Comparison of ENCODE assay signal across 8 mouse cellular contexts in genomic region chr5:147075103-147076025, GRCm38 (mm10). TPM values are rescaled to one million over a fixed set of nuclear protein-coding genes. Genes with fewer than 3 reads are reported as not detected.
DNase-seq lines count a peak whose midpoint lies in the region; ATAC-seq lines count a peak whose summit lies in the region.

No protein-coding gene starts in this region.

- peaks cover 5% of the 10 kb centered on the region; the same call in 1 of the 2 replicates for H3K4me1 ChIP-seq in hindbrain, embryonic 11.5 days (replicated peaks; ENCODE audit: control insufficient read depth, insufficient read depth, low read length)
- H3K4me1 ChIP-seq in limb, embryonic 15.5 days: peaks cover 24% of the 10 kb centered on the region
- H3K4me1 ChIP-seq in neural tube, embryonic 12.5 days: peaks cover 12% of the 10 kb centered on the region

- no peaks in the 10 kb centered on the region for H3K9me3 ChIP-seq in hindbrain, embryonic 11.5 days (ENCODE audit: control insufficient read depth, low read length)
- no peaks in the 10 kb centered on the region for H3K9me3 ChIP-seq in limb, embryonic 15.5 days
- no peaks in the 10 kb centered on the region for H3K9me3 ChIP-seq in neural tube, embryonic 12.5 days

- H3K27ac ChIP-seq in hindbrain, embryonic 11.5 days (ENCODE audit: low read depth, low read length): peak overlapping the region; percentile 58; the same call in 1 of the 2 replicates
- H3K27ac ChIP-seq in limb, embryonic 15.5 days: peak overlapping the region; percentile 94
- H3K27ac ChIP-seq in neural tube, embryonic 12.5 days: no peak overlapping the region

- H3K4me3 ChIP-seq in hindbrain, embryonic 11.5 days (ENCODE audit: low read depth, low read length): peak overlapping the region; percentile 83
- H3K4me3 ChIP-seq in limb, embryonic 15.5 days: peak overlapping the region; percentile 82
- H3K4me3 ChIP-seq in neural tube, embryonic 12.5 days: peak overlapping the region; percentile 67

- peak; percentile 44 for DNase-seq in adrenal gland, postnatal 10 days
- DNase-seq in adrenal gland, postnatal 4 days (ENCODE audit: low spot score in 2 of 2): no peak
- peak; percentile 32 for DNase-seq in c-Kit-positive CD71-positive TER-119-positive erythroid progenitor cells, embryonic 14.5 days (ENCODE audit: low spot score)
- DNase-seq in hindbrain, embryonic 11.5 days (ENCODE audit: low spot score): no peak
- DNase-seq in spleen, postnatal 10 days (ENCODE audit: low spot score in 2 of 2): no peak
- DNase-seq in retina, embryonic 14.5 days (ENCODE audit: low spot score): no peak

- H3K4me2 ChIP-seq in hindbrain, embryonic 11.5 days (replicated peaks; ENCODE audit: low read depth, low read length): peak overlapping the region; percentile 89
- peak overlapping the region; percentile 93 for H3K4me2 ChIP-seq in limb, embryonic 15.5 days
- H3K4me2 ChIP-seq in neural tube, embryonic 12.5 days (replicated peaks): peak overlapping the region; percentile 81

- peak overlapping the region; percentile 77 for H3K9ac ChIP-seq in hindbrain, embryonic 11.5 days (ENCODE audit: low read depth, low read length)
- peak overlapping the region; percentile 65 for H3K9ac ChIP-seq in limb, embryonic 15.5 days
- peak overlapping the region; percentile 68 for H3K9ac ChIP-seq in neural tube, embryonic 12.5 days

- no peaks in the 10 kb centered on the region for H3K36me3 ChIP-seq in hindbrain, embryonic 11.5 days (ENCODE audit: control insufficient read depth, insufficient read depth, low read length)
- peaks cover 3% of the 10 kb centered on the region; the same call in 1 of the 2 replicates for H3K36me3 ChIP-seq in limb, embryonic 15.5 days
- no peaks in the 10 kb centered on the region for H3K36me3 ChIP-seq in neural tube, embryonic 12.5 days

- 16% methylated on average over 21 of the region's 21 CpGs for WGBS in hindbrain, embryonic 11.5 days
- WGBS in limb, embryonic 15.5 days: 12% methylated on average over 21 of the region's 21 CpGs
- 17% methylated on average over 21 of the region's 21 CpGs for WGBS in neural tube, embryonic 12.5 days

- no peaks in the 10 kb centered on the region for H3K27me3 ChIP-seq in hindbrain, embryonic 11.5 days (ENCODE audit: control insufficient read depth, insufficient read depth, low read length)
- no peaks in the 10 kb centered on the region for H3K27me3 ChIP-seq in limb, embryonic 15.5 days
- H3K27me3 ChIP-seq in neural tube, embryonic 12.5 days (replicated peaks): no peaks in the 10 kb centered on the region

- ATAC-seq in hindbrain, embryonic 11.5 days (ENCODE audit: low FRiP score): no peak
- ATAC-seq in limb, embryonic 15.5 days (ENCODE audit: insufficient number of reproducible peaks, low FRiP score, low TSS enrichment, low read depth): no peak
- ATAC-seq in neural tube, embryonic 12.5 days (ENCODE audit: low FRiP score, low read depth): no peak

RNA-seq across cellular contexts. Expression of gene Lnx2, which starts 1.0 kb away (rescaled TPM):
- total RNA-seq in adrenal gland, postnatal 10 days (2021): 10 to 100 TPM; 17.0 to 18.3 TPM
- total RNA-seq in adrenal gland, postnatal 4 days (2021): 10 to 100 TPM; 19.1 to 19.8 TPM
- 7.7 and 8.4 TPM in 2 replicates for polyA plus RNA-seq in hindbrain, embryonic 11.5 days (2014; fragmentation: Nextera tagmentation; extraction: Ambion mirVana)
- 14.2 and 15.7 TPM in 2 replicates for polyA plus RNA-seq in limb, embryonic 15.5 days (2015; fragmentation: Nextera tagmentation; extraction: Ambion mirVana)
- 7.2 and 9.0 TPM in 2 replicates for polyA plus RNA-seq in neural tube, embryonic 12.5 days (2016; fragmentation: Nextera tagmentation; extraction: Ambion mirVana)

RNA-seq across cellular contexts. Expression of gene Polr1d, which starts 1.5 kb away (rescaled TPM):
- 100 to 1,000 TPM; 145 to 159 TPM for total RNA-seq in adrenal gland, postnatal 10 days (2021)
- 100 to 1,000 TPM; 131 to 133 TPM for total RNA-seq in adrenal gland, postnatal 4 days (2021)
- 112 and 119 TPM in 2 replicates for polyA plus RNA-seq in hindbrain, embryonic 11.5 days (2014; fragmentation: Nextera tagmentation; extraction: Ambion mirVana)
- polyA plus RNA-seq in limb, embryonic 15.5 days (2015; fragmentation: Nextera tagmentation; extraction: Ambion mirVana): 135 and 145 TPM in 2 replicates
- polyA plus RNA-seq in neural tube, embryonic 12.5 days (2016; fragmentation: Nextera tagmentation; extraction: Ambion mirVana): 94.5 and 102 TPM in 2 replicates

Comparison
In these comparisons a context has a peak if more than half of its experiments do, and no peak if none do; other contexts are left out.
1. DNase-seq: peak in adrenal gland, postnatal 10 days (single experiment) and c-Kit-positive CD71-positive TER-119-positive erythroid progenitor cells, embryonic 14.5 days (single experiment); none in adrenal gland, postnatal 4 days (0 of 2), hindbrain, embryonic 11.5 days (single experiment), spleen, postnatal 10 days (0 of 2) and retina, embryonic 14.5 days (single experiment).
2. Peak in every context shown above with its lines, with median percentiles within 50 percentile points of each other: H3K4me2 ChIP-seq, H3K4me3 ChIP-seq and H3K9ac ChIP-seq.